Mouse (Mus musculus): ENCODE measurements around the gene Ndrg3.

DNA sequence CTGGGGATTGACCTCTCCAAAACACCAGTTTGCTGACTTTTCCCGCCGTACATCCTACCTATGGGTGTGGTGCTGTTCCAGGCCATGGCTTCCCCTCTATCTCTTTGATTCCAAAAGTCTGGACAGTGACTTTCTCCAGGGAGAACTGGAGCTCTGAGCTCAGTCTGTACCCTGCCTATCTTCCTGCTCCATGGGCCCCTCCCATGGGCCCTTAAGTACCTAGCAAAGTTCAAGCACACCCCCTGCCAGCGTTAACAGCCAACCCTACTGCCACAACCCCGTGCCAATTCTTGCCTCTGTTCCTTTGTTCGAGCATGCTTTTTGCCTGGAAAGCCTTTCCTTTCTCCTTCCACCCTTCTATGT is 15.4 kb upstream of the Ndrg3 start:
- no peak for TF ChIP-seq CTCF (IDR thresholded peaks at IDR 0.05; ENCODE audit: extremely low read depth, insufficient read depth, insufficient read length, insufficient replicate concordance)
- no peak for TF ChIP-seq POLR2A (IDR thresholded peaks at IDR 0.05; ENCODE audit: low read depth, low read length)
